In the genomic region with DNA sequence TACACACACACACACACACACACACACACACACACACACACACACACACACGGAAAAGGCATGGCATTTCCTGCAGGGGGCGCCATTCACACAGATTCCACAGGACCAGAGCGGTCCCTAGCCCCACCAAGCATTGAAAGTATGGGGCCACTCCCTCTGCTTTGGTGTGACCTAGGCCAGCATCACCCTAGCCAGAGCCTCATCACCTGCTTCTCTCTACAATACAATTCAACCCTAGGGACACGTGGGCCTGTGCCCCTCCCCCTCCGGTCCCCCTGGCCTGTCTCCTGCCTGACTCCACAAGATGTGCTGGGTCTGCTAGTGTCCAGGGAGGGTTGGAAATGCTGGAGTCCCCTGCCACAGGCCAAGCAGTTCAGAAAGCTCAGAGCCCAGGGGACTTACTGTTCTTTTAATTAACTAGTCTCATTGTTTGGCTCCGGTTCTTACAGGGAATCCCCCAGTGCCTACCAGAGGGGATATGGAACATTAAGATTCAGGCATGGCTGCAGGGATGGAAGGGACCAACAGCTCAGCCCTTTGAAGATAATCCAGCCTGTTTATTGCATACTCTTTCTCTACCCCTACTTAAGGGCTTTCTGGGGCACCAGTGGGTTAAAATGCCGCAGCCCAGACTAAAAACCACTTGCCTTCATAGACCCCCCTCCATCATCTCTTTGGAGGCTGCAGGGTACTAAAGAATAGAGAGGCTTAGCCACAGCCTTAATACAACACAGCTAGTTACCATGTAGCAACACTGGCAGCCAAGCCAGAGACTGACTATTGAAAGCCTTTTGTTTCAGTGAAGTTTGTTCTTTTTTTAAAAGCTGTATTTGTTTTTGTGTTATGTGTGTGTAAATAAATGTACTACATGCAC, we compare ENCODE assay signal across 8 mouse cellular contexts.
DNase-seq lines count a peak whose midpoint lies in the region; ATAC-seq and TF ChIP-seq lines count a peak whose summit lies in the region.

No protein-coding gene starts in this region.

- TF ChIP-seq CTCF in E14TG2a.4 (conservative IDR thresholded peaks at IDR 0.05; ENCODE audit: low read length) = peak; percentile 58
- TF ChIP-seq CTCF in intestine, postnatal 0 days (IDR thresholded peaks at IDR 0.05; ENCODE audit: low read depth) = peak; percentile 72

- H3K4me2 ChIP-seq in heart, embryonic 14.5 days (ENCODE audit: low read length) = no peak overlapping the region
- H3K4me2 ChIP-seq in embryonic facial prominence, embryonic 13.5 days = no peak overlapping the region
- H3K4me2 ChIP-seq in intestine, postnatal 0 days (replicated peaks; ENCODE audit: low read depth) = no peak overlapping the region
- H3K4me2 ChIP-seq in neural tube, embryonic 15.5 days = no peak overlapping the region

- no peaks in the 10 kb centered on the region; a peak in 1 of 4 replicates for H3K4me1 ChIP-seq in heart, embryonic 14.5 days (ENCODE audit: control insufficient read depth in 2 of 2, insufficient read depth in 2 of 2, low read length in 2 of 2)
- H3K4me1 ChIP-seq in E14TG2a.4 (replicated peaks; ENCODE audit: low read depth, low read length) = peaks cover 8% of the 10 kb centered on the region
- H3K4me1 ChIP-seq in embryonic facial prominence, embryonic 13.5 days = peaks cover 16% of the 10 kb centered on the region
- no peaks in the 10 kb centered on the region for H3K4me1 ChIP-seq in intestine, postnatal 0 days (replicated peaks; ENCODE audit: control insufficient read depth, insufficient read depth, low read length)
- H3K4me1 ChIP-seq in neural tube, embryonic 15.5 days = peaks cover 20% of the 10 kb centered on the region

- 20% methylated on average over 7 of the region's 7 CpGs for WGBS in heart, embryonic 14.5 days
- WGBS in embryonic facial prominence, embryonic 13.5 days = 6% methylated on average over 7 of the region's 7 CpGs
- WGBS in intestine, postnatal 0 days = 22% methylated on average over 7 of the region's 7 CpGs
- 9% methylated on average over 7 of the region's 7 CpGs for WGBS in neural tube, embryonic 15.5 days

- H3K27ac ChIP-seq in heart, embryonic 14.5 days (replicated peaks in 1 of 2; ENCODE audit: control insufficient read depth in 1 of 2, insufficient read depth in 1 of 2, low read depth in 2 of 2, low read length in 2 of 2) = no peak overlapping the region
- H3K27ac ChIP-seq in embryonic facial prominence, embryonic 13.5 days = peak overlapping the region; percentile 33; the same call in 1 of the 2 replicates
- H3K27ac ChIP-seq in intestine, postnatal 0 days (ENCODE audit: low read depth, low read length) = no peak overlapping the region
- H3K27ac ChIP-seq in neural tube, embryonic 15.5 days (replicated peaks) = peak overlapping the region; percentile 10; the same call in 1 of the 2 replicates

- intact Hi-C loops in heart, postnatal 25 days (cut with DNase I) = no loop called here

- H3K36me3 ChIP-seq in heart, embryonic 14.5 days (ENCODE audit: control insufficient read depth, insufficient read depth, low read length) = no peaks in the 10 kb centered on the region
- H3K36me3 ChIP-seq in E14TG2a.4 (ENCODE audit: insufficient read depth, low read length) = no peaks in the 10 kb centered on the region
- H3K36me3 ChIP-seq in embryonic facial prominence, embryonic 13.5 days = no peaks in the 10 kb centered on the region
- no peaks in the 10 kb centered on the region for H3K36me3 ChIP-seq in intestine, postnatal 0 days (ENCODE audit: control insufficient read depth, insufficient read depth)
- H3K36me3 ChIP-seq in neural tube, embryonic 15.5 days = no peaks in the 10 kb centered on the region

- DNase-seq in heart, postnatal 25 days (ENCODE audit: low spot score) = no peak
- DNase-seq in layer of hippocampus, adult 9-10 months (ENCODE audit: low spot score) = no peak
- DNase-seq in cerebellum, postnatal 4 days (ENCODE audit: low spot score in 2 of 2) = no peak

- no peak overlapping the region for H3K9ac ChIP-seq in heart, embryonic 14.5 days (ENCODE audit: low read length)
- H3K9ac ChIP-seq in embryonic facial prominence, embryonic 13.5 days = no peak overlapping the region
- H3K9ac ChIP-seq in intestine, postnatal 0 days (ENCODE audit: low read depth, low read length) = no peak overlapping the region
- no peak overlapping the region for H3K9ac ChIP-seq in neural tube, embryonic 15.5 days (replicated peaks)

- ATAC-seq in heart, embryonic 14.5 days (ENCODE audit: insufficient number of reproducible peaks, insufficient read depth, low FRiP score, low read depth) = peak; percentile 40; the same call in 1 of the 2 replicates
- ATAC-seq in embryonic facial prominence, embryonic 13.5 days (ENCODE audit: insufficient number of reproducible peaks, insufficient read depth, low FRiP score, low TSS enrichment, low read depth) = 0 out of 2 replicates have a peak, but pooled peaks have one; percentile 10
- no peak; the same call in 1 of the 2 replicates for ATAC-seq in intestine, postnatal 0 days
- ATAC-seq in neural tube, embryonic 15.5 days (ENCODE audit: low FRiP score) = peak; percentile 46; the same call in 1 of the 2 replicates

- no peak overlapping the region for H3K4me3 ChIP-seq in heart, embryonic 14.5 days (ENCODE audit: control insufficient read depth in 1 of 2, insufficient read depth in 1 of 2, low read depth in 1 of 2, low read length in 2 of 2)
- no peak overlapping the region for H3K4me3 ChIP-seq in E14TG2a.4 (replicated peaks; ENCODE audit: low read length)
- H3K4me3 ChIP-seq in embryonic facial prominence, embryonic 13.5 days = no peak overlapping the region
- no peak overlapping the region for H3K4me3 ChIP-seq in intestine, postnatal 0 days (ENCODE audit: low read depth, low read length)
- no peak overlapping the region for H3K4me3 ChIP-seq in neural tube, embryonic 15.5 days (replicated peaks)

- peaks cover 4% of the 10 kb centered on the region; the same call in 1 of the 2 replicates for H3K27me3 ChIP-seq in heart, embryonic 14.5 days (ENCODE audit: control insufficient read depth, insufficient read depth, low read length)
- peaks cover 24% of the 10 kb centered on the region for H3K27me3 ChIP-seq in E14TG2a.4 (ENCODE audit: insufficient read depth, low read length)
- peaks cover 7% of the 10 kb centered on the region for H3K27me3 ChIP-seq in embryonic facial prominence, embryonic 13.5 days
- no peaks in the 10 kb centered on the region for H3K27me3 ChIP-seq in intestine, postnatal 0 days (replicated peaks; ENCODE audit: control insufficient read depth, insufficient read depth, low read length)
- H3K27me3 ChIP-seq in neural tube, embryonic 15.5 days (replicated peaks) = no peaks in the 10 kb centered on the region; the same call in 1 of the 2 replicates

- no peaks in the 10 kb centered on the region for H3K9me3 ChIP-seq in heart, embryonic 14.5 days (ENCODE audit: control insufficient read depth, low read length)
- H3K9me3 ChIP-seq in E14TG2a.4 (ENCODE audit: low read length) = no peaks in the 10 kb centered on the region
- H3K9me3 ChIP-seq in embryonic facial prominence, embryonic 13.5 days = peaks cover 3% of the 10 kb centered on the region; the same call in 1 of the 2 replicates
- H3K9me3 ChIP-seq in intestine, postnatal 0 days (ENCODE audit: control insufficient read depth) = no peaks in the 10 kb centered on the region
- no peaks in the 10 kb centered on the region for H3K9me3 ChIP-seq in neural tube, embryonic 15.5 days (replicated peaks)

Comparison
In these comparisons a context has a peak if more than half of its experiments do, and no peak if none do; other contexts are left out.
1. H3K27ac ChIP-seq: peak in embryonic facial prominence, embryonic 13.5 days (single experiment) and neural tube, embryonic 15.5 days (single experiment); none in heart, embryonic 14.5 days (0 of 2) and intestine, postnatal 0 days (single experiment).